Mouse (Mus musculus) liver, postnatal 0 days (tissue): ENCODE data around the gene Ubr3. TPM values are rescaled to one million over a fixed set of nuclear protein-coding genes. Genes with fewer than 3 reads are reported as not detected.
A peak's percentile ranks its signal among the peaks of the same experiment; 100 is the strongest.

Experiments
- ATAC-seq: fragments of 200-750 bp; cut with Nextera tagmentation; 2 replicates; pipeline ENCODE4 v1.8.0; 2017; ENCODE audit warnings: mild to moderate bottlenecking, moderate library complexity
- DNase-seq: peaks from one replicate; pipeline ENCODE4 v3.0.0-alpha.2; 2016
- H3K27ac ChIP-seq: fragments of 300-500 bp; sonication (generic); 2 replicates; pipeline ENCODE4 v1.5.1; 2014; ENCODE audit warnings: antibody characterized with exemption, moderate library complexity, mild to moderate bottlenecking, low read depth
- H3K27me3 ChIP-seq: fragments of 300-500 bp; sonication (generic); 2 replicates; pipeline ENCODE4 v1.6.1; 2014; ENCODE audit warnings: low read length, control low read depth, mixed read lengths; ENCODE audit not compliant: insufficient read depth
- H3K36me3 ChIP-seq: fragments of 300-500 bp; sonication (generic); replicated peaks from 2 replicates; pipeline ENCODE4 v1.6.1; 2014; ENCODE audit warnings: mild to moderate bottlenecking, control low read depth, low read length, moderate library complexity, mixed read lengths; ENCODE audit not compliant: insufficient read depth
- H3K4me1 ChIP-seq: fragments of 300-500 bp; sonication (generic); 2 replicates; pipeline ENCODE4 v1.6.1; 2014; ENCODE audit warnings: antibody characterized with exemption, mild to moderate bottlenecking, control low read depth; ENCODE audit not compliant: insufficient read depth
- H3K4me2 ChIP-seq: fragments of 300-500 bp; sonication (generic); 2 replicates; pipeline ENCODE4 v1.6.1; 2014; ENCODE audit warnings: low read depth, mild to moderate bottlenecking, low read length, moderate library complexity, mixed read lengths
- H3K4me3 ChIP-seq: fragments of 300-500 bp; sonication (generic); 2 replicates; pipeline ENCODE4 v1.5.1; 2014; ENCODE audit warnings: low read depth, low read length
- H3K9ac ChIP-seq: fragments of 300-500 bp; sonication (generic); replicated peaks from 2 replicates; pipeline ENCODE4 v1.6.1; 2014; ENCODE audit warnings: mild to moderate bottlenecking, moderate library complexity
- H3K9me3 ChIP-seq: fragments of 300-500 bp; sonication (generic); 2 replicates; pipeline ENCODE4 v1.6.1; 2016; ENCODE audit warnings: mild to moderate bottlenecking, control low read depth, low read length, mixed read lengths
- CTCF ChIP-seq: sonication (generic); IDR thresholded peaks from 2 replicates; pipeline ENCODE4 v1.5.1; 2016; ENCODE audit warnings: antibody characterized with exemption, low read depth
- EP300 ChIP-seq: IDR thresholded peaks from 2 replicates; pipeline ENCODE4 v1.6.1; 2016; ENCODE audit warnings: antibody characterized with exemption, low read depth, mild to moderate bottlenecking
- WGBS: fragments of 180-500 bp; shearing (Covaris S2); extraction: QIAGEN DNeasy Blood & Tissue Kit; methylation state at CpG from one replicate; pipeline ENCODE4 v1.1.7; 2014; ENCODE audit not compliant: insufficient replicate concordance; 5-methylcytosine and 5-hydroxymethylcytosine counted together
- polyA plus RNA-seq: library from polyadenylated mRNA; unstranded; fragments of >200 nt; fragmentation: Nextera tagmentation; extraction: Ambion mirVana; gene quantifications from 2 replicates; pipeline ENCODE4 v1.2.1, GENCODE M21; 2015

Ubr3 gene
- polyA plus RNA-seq, 1 experiment from 2014 or later = 5.7 TPM

GRCm38 (mm10) chr2:69999097-69999770 is 102.2 kb downstream of the Ubr3 start:
- H3K27me3 ChIP-seq = no peaks in the 10 kb centered on the region
- H3K9me3 ChIP-seq = no peaks in the 10 kb centered on the region
- TF ChIP-seq EP300 (peak; percentile 97), CTCF (no peak; the same call in 1 of the 2 replicates)
- H3K9ac ChIP-seq = no peak overlapping the region
- peak; percentile 98 for ATAC-seq
- peak overlapping the region; percentile 55; the same call in 1 of the 2 replicates for H3K27ac ChIP-seq
- WGBS = 78% methylated on average over 7 of the region's 7 CpGs
- peak; percentile 71 for DNase-seq
- H3K4me3 ChIP-seq = no peak overlapping the region
- H3K4me1 ChIP-seq = no peaks in the 10 kb centered on the region
- H3K4me2 ChIP-seq = peak overlapping the region; percentile 44; the same call in 1 of the 2 replicates
- H3K36me3 ChIP-seq = peaks cover 18% of the 10 kb centered on the region

GRCm38 (mm10) chr2:70000316-70000715 is 103.3 kb downstream of the Ubr3 start:
- H3K4me1 ChIP-seq = no peaks in the 10 kb centered on the region
- no peak overlapping the region for H3K4me3 ChIP-seq
- no peak overlapping the region for H3K4me2 ChIP-seq
- no peak for ATAC-seq
- DNase-seq = no peak
- no peak for TF ChIP-seq CTCF
- no peak for TF ChIP-seq EP300
- H3K9me3 ChIP-seq = no peaks in the 10 kb centered on the region
- H3K9ac ChIP-seq = no peak overlapping the region
- 88% methylated on average over 6 of the region's 6 CpGs for WGBS
- peaks cover 17% of the 10 kb centered on the region for H3K36me3 ChIP-seq
- H3K27me3 ChIP-seq = no peaks in the 10 kb centered on the region
- H3K27ac ChIP-seq = no peak overlapping the region

- no peaks in the 10 kb centered on the region for H3K9me3 ChIP-seq
- peaks cover 27% of the 10 kb centered on the region for H3K36me3 ChIP-seq
- TF ChIP-seq CTCF (no peak), EP300 (no peak)
- no peak overlapping the region for H3K9ac ChIP-seq
- no peaks in the 10 kb centered on the region for H3K27me3 ChIP-seq
- H3K4me2 ChIP-seq = no peak overlapping the region
- DNase-seq (no peak), ATAC-seq (no peak)
- WGBS = 92% methylated on average over 2 of the region's 2 CpGs
- no peak overlapping the region for H3K4me3 ChIP-seq
- H3K27ac ChIP-seq = no peak overlapping the region
- H3K4me1 ChIP-seq = no peaks in the 10 kb centered on the region
These were observed 109.4 kb downstream of the Ubr3 start for GRCm38 (mm10) chr2:70006492-70006891.

GRCm38 (mm10) chr2:70012941-70013340 is 115.9 kb downstream of the Ubr3 start:
- Histone ChIP-seq H3K9ac (no peak overlapping the region), H3K27me3 (no peaks in the 10 kb centered on the region), H3K9me3 (no peaks in the 10 kb centered on the region), H3K4me1 (no peaks in the 10 kb centered on the region), H3K36me3 (peaks cover 44% of the 10 kb centered on the region), H3K4me3 (no peak overlapping the region), H3K27ac (no peak overlapping the region), H3K4me2 (no peak overlapping the region)
- ATAC-seq (no peak), DNase-seq (no peak)
- WGBS = 89% methylated on average over 8 of the region's 8 CpGs
- TF ChIP-seq EP300 = no peak
- TF ChIP-seq CTCF = no peak

- Histone ChIP-seq H3K9ac (no peak overlapping the region), H3K27me3 (no peaks in the 10 kb centered on the region), H3K4me1 (no peaks in the 10 kb centered on the region), H3K36me3 (peaks cover 53% of the 10 kb centered on the region), H3K4me2 (no peak overlapping the region), H3K4me3 (no peak overlapping the region), H3K9me3 (no peaks in the 10 kb centered on the region), H3K27ac (no peak overlapping the region)
- ATAC-seq (no peak), DNase-seq (no peak)
- no peak for TF ChIP-seq EP300
- TF ChIP-seq CTCF = no peak
- 65% methylated on average over 6 of the region's 6 CpGs for WGBS
These were observed 121.2 kb downstream of the Ubr3 start for GRCm38 (mm10) chr2:70018236-70018635.

- TF ChIP-seq CTCF = no peak
- TF ChIP-seq EP300 = peak; percentile 79
- ATAC-seq (peak; percentile 68), DNase-seq (no peak)
- 72% methylated on average over 2 of the region's 2 CpGs for WGBS
- Histone ChIP-seq H3K4me1 (no peaks in the 10 kb centered on the region), H3K27ac (no peak overlapping the region), H3K9me3 (no peaks in the 10 kb centered on the region), H3K4me2 (no peak overlapping the region), H3K36me3 (peaks cover 23% of the 10 kb centered on the region), H3K9ac (no peak overlapping the region), H3K4me3 (no peak overlapping the region), H3K27me3 (no peaks in the 10 kb centered on the region)
These were observed 127.4 kb downstream of the Ubr3 start for GRCm38 (mm10) chr2:70024454-70024853.
